Mouse (Mus musculus) ES-Bruce4 (cell line): ENCODE data around the gene Tex12.

Experiments used
- CTCF ChIP-seq: IDR thresholded peaks from one replicate; pipeline ENCODE4 v1.8.1; 2011; ENCODE audit warnings: low read depth, low read length
- POLR2A ChIP-seq: IDR thresholded peaks from one replicate; pipeline ENCODE4 v1.8.1; 2011; ENCODE audit warnings: low read length; ENCODE audit not compliant: insufficient read depth

DNA sequence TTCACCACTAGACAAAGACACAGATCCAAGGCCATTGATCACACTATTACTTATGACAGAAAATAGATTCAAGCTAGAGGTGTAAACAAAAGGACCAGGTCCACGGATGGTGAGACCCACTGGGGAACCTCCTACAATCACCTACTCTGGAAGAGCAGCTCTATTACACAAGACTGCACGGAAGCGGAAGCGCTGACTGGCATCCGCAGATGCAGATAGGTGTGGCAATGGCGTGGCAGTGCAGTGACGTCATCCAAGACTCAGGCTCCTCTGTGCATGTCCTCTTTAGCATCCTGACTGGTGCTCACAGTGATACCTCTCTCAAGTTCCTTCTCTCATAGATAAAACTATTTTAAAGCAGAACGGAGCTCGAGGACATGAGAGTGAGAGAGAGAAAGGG is 31.8 kb upstream of the Tex12 start:
- TF ChIP-seq CTCF (no peak), POLR2A (no peak)
